Mouse (Mus musculus): ENCODE data around the gene Rdh16f1. TPM values are rescaled to one million over a fixed set of nuclear protein-coding genes. Genes with fewer than 3 reads are reported as not detected.
"Not testable (repeated sequence)": the region's sequence is repeated elsewhere in the genome, so short reads cannot be mapped to it uniquely, and the experiment has no call there.

The Rdh16f1 gene
- polyA plus RNA-seq, 1 experiment from 2014 or later, result not detected

GRCm38 (mm10) chr10:127755246-127755645 is 4.3 kb upstream of the Rdh16f1 start:
- Histone ChIP-seq H3K27ac (replicated peaks; ENCODE audit: low read depth, low read length) (no peak overlapping the region), H3K36me3 (ENCODE audit: control insufficient read depth, insufficient read depth, low read length) (no peaks in the 10 kb centered on the region), H3K9me3 (ENCODE audit: control insufficient read depth, low read length) (no peaks in the 10 kb centered on the region), H3K4me2 (ENCODE audit: low read length) (no peak overlapping the region), H3K4me3 (replicated peaks; ENCODE audit: low read depth, low read length) (no peak overlapping the region), H3K27me3 (ENCODE audit: control insufficient read depth, insufficient read depth, low read length) (no peaks in the 10 kb centered on the region), H3K4me1 (ENCODE audit: control insufficient read depth, insufficient read depth, low read length) (no peaks in the 10 kb centered on the region), H3K9ac (replicated peaks; ENCODE audit: low read length) (no peak overlapping the region)
- DNase-seq, result no peak
- WGBS, result 92% methylated on average over 3 of the region's 3 CpGs
- no peak for ATAC-seq (ENCODE audit: low FRiP score, low TSS enrichment)

GRCm38 (mm10) chr10:127755770-127756468 is 3.7 kb upstream of the Rdh16f1 start:
- Histone ChIP-seq H3K9me3 (ENCODE audit: control insufficient read depth, low read length) (no peaks in the 10 kb centered on the region), H3K4me3 (replicated peaks; ENCODE audit: low read depth, low read length) (no peak overlapping the region)

GRCm38 (mm10) chr10:127762926-127763325 is 3.3 kb downstream of the Rdh16f1 start:
- not testable (repeated sequence) for H3K36me3 ChIP-seq (ENCODE audit: control insufficient read depth, insufficient read depth, low read length); H3K27ac ChIP-seq (replicated peaks; ENCODE audit: low read depth, low read length); H3K9me3 ChIP-seq (ENCODE audit: control insufficient read depth, low read length); ATAC-seq (ENCODE audit: low FRiP score, low TSS enrichment); H3K4me1 ChIP-seq (ENCODE audit: control insufficient read depth, insufficient read depth, low read length); H3K9ac ChIP-seq (replicated peaks; ENCODE audit: low read length); H3K27me3 ChIP-seq (ENCODE audit: control insufficient read depth, insufficient read depth, low read length); DNase-seq; H3K4me3 ChIP-seq (replicated peaks; ENCODE audit: low read depth, low read length); H3K4me2 ChIP-seq (ENCODE audit: low read length)
- 86% methylated on average over 10 of the region's 10 CpGs for WGBS

More at GRCm38 (mm10) chr10:127755770-127756468, 3.7 kb upstream of the Rdh16f1 start:
- DNase-seq (no peak), ATAC-seq (ENCODE audit: low FRiP score, low TSS enrichment) (no peak)
- H3K27me3 ChIP-seq (ENCODE audit: control insufficient read depth, insufficient read depth, low read length), result no peaks in the 10 kb centered on the region
- no peaks in the 10 kb centered on the region for H3K36me3 ChIP-seq (ENCODE audit: control insufficient read depth, insufficient read depth, low read length)
- no peak overlapping the region for H3K9ac ChIP-seq (replicated peaks; ENCODE audit: low read length)
- no peaks in the 10 kb centered on the region for H3K4me1 ChIP-seq (ENCODE audit: control insufficient read depth, insufficient read depth, low read length)
- H3K27ac ChIP-seq (replicated peaks; ENCODE audit: low read depth, low read length), result no peak overlapping the region
- WGBS, result 56% methylated on average over 18 of the region's 18 CpGs
- H3K4me2 ChIP-seq (ENCODE audit: low read length), result peak overlapping the region; percentile 28

- Histone ChIP-seq H3K4me2 (ENCODE audit: low read length) (no peak overlapping the region), H3K36me3 (ENCODE audit: control insufficient read depth, insufficient read depth, low read length) (no peaks in the 10 kb centered on the region), H3K4me1 (ENCODE audit: control insufficient read depth, insufficient read depth, low read length) (no peaks in the 10 kb centered on the region), H3K27me3 (ENCODE audit: control insufficient read depth, insufficient read depth, low read length) (no peaks in the 10 kb centered on the region), H3K27ac (replicated peaks; ENCODE audit: low read depth, low read length) (no peak overlapping the region), H3K9me3 (ENCODE audit: control insufficient read depth, low read length) (no peaks in the 10 kb centered on the region), H3K4me3 (replicated peaks; ENCODE audit: low read depth, low read length) (no peak overlapping the region), H3K9ac (replicated peaks; ENCODE audit: low read length) (no peak overlapping the region)
- 79% methylated on average over 12 of the region's 12 CpGs for WGBS
- ATAC-seq (ENCODE audit: low FRiP score, low TSS enrichment) (no peak), DNase-seq (no peak)
Measured at GRCm38 (mm10) chr10:127763914-127764680, 4.5 kb downstream of the Rdh16f1 start.

GRCm38 (mm10) chr10:127766564-127766963 is 7.0 kb downstream of the Rdh16f1 start:
- H3K9ac ChIP-seq (replicated peaks; ENCODE audit: low read length), result no peak overlapping the region
- no peaks in the 10 kb centered on the region for H3K9me3 ChIP-seq (ENCODE audit: control insufficient read depth, low read length)
- no peak overlapping the region for H3K4me2 ChIP-seq (ENCODE audit: low read length)
- no peaks in the 10 kb centered on the region for H3K27me3 ChIP-seq (ENCODE audit: control insufficient read depth, insufficient read depth, low read length)
- DNase-seq, result no peak
- H3K4me1 ChIP-seq (ENCODE audit: control insufficient read depth, insufficient read depth, low read length), result no peaks in the 10 kb centered on the region
- ATAC-seq (ENCODE audit: low FRiP score, low TSS enrichment), result no peak
- no peak overlapping the region for H3K4me3 ChIP-seq (replicated peaks; ENCODE audit: low read depth, low read length)
- H3K27ac ChIP-seq (replicated peaks; ENCODE audit: low read depth, low read length), result no peak overlapping the region
- no peaks in the 10 kb centered on the region for H3K36me3 ChIP-seq (ENCODE audit: control insufficient read depth, insufficient read depth, low read length)
- WGBS, result 100% methylated on average over 1 of the region's 1 CpGs

GRCm38 (mm10) chr10:127776011-127776410 is 16.4 kb downstream of the Rdh16f1 start, which contains the start of gene Rdh9:
TSS of gene Rdh9 (plus strand) at chr10:127776386.
- Histone ChIP-seq H3K4me3 (replicated peaks; ENCODE audit: low read depth, low read length) (no peak within 1 kb of the TSS), H3K27me3 (ENCODE audit: control insufficient read depth, insufficient read depth, low read length) (no peaks in the 10 kb centered on the region), H3K4me1 (ENCODE audit: control insufficient read depth, insufficient read depth, low read length) (no peaks in the 10 kb centered on the region), H3K27ac (replicated peaks; ENCODE audit: low read depth, low read length) (no peak within 1 kb of the TSS), H3K36me3 (ENCODE audit: control insufficient read depth, insufficient read depth, low read length) (no peaks in the 10 kb centered on the region), H3K4me2 (ENCODE audit: low read length) (no peak within 1 kb of the TSS), H3K9me3 (ENCODE audit: control insufficient read depth, low read length) (no peaks in the 10 kb centered on the region), H3K9ac (replicated peaks; ENCODE audit: low read length) (no peak within 1 kb of the TSS)
- 90% methylated on average over 2 of the region's 2 CpGs for WGBS
- DNase-seq, result no peak
- no peak for ATAC-seq (ENCODE audit: low FRiP score, low TSS enrichment)

- not testable (repeated sequence) for H3K4me2 ChIP-seq (ENCODE audit: low read length); DNase-seq; H3K36me3 ChIP-seq (ENCODE audit: control insufficient read depth, insufficient read depth, low read length); H3K4me3 ChIP-seq (replicated peaks; ENCODE audit: low read depth, low read length); H3K27me3 ChIP-seq (ENCODE audit: control insufficient read depth, insufficient read depth, low read length); ATAC-seq (ENCODE audit: low FRiP score, low TSS enrichment); H3K9me3 ChIP-seq (ENCODE audit: control insufficient read depth, low read length); H3K9ac ChIP-seq (replicated peaks; ENCODE audit: low read length); H3K27ac ChIP-seq (replicated peaks; ENCODE audit: low read depth, low read length); H3K4me1 ChIP-seq (ENCODE audit: control insufficient read depth, insufficient read depth, low read length)
- WGBS, result 95% methylated on average over 17 of the region's 17 CpGs
Measured at GRCm38 (mm10) chr10:127782321-127782720, 22.7 kb downstream of the Rdh16f1 start.

GRCm38 (mm10) chr10:127785411-127785810 is 25.8 kb downstream of the Rdh16f1 start:
- not testable (repeated sequence) for H3K4me3 ChIP-seq (replicated peaks; ENCODE audit: low read depth, low read length); H3K36me3 ChIP-seq (ENCODE audit: control insufficient read depth, insufficient read depth, low read length); H3K27me3 ChIP-seq (ENCODE audit: control insufficient read depth, insufficient read depth, low read length); ATAC-seq (ENCODE audit: low FRiP score, low TSS enrichment); H3K27ac ChIP-seq (replicated peaks; ENCODE audit: low read depth, low read length); H3K4me2 ChIP-seq (ENCODE audit: low read length); DNase-seq; H3K9me3 ChIP-seq (ENCODE audit: control insufficient read depth, low read length); H3K9ac ChIP-seq (replicated peaks; ENCODE audit: low read length); H3K4me1 ChIP-seq (ENCODE audit: control insufficient read depth, insufficient read depth, low read length)
- WGBS, result 85% methylated on average over 1 of the region's 1 CpGs

GRCm38 (mm10) chr10:127799295-127799694 is 39.7 kb downstream of the Rdh16f1 start:
- no peak overlapping the region for H3K4me3 ChIP-seq (replicated peaks; ENCODE audit: low read depth, low read length)
- H3K9me3 ChIP-seq (ENCODE audit: control insufficient read depth, low read length), result no peaks in the 10 kb centered on the region
- DNase-seq (no peak), ATAC-seq (ENCODE audit: low FRiP score, low TSS enrichment) (no peak)
- no peak overlapping the region for H3K9ac ChIP-seq (replicated peaks; ENCODE audit: low read length)
- no peak overlapping the region for H3K27ac ChIP-seq (replicated peaks; ENCODE audit: low read depth, low read length)
- H3K36me3 ChIP-seq (ENCODE audit: control insufficient read depth, insufficient read depth, low read length), result no peaks in the 10 kb centered on the region
- no peaks in the 10 kb centered on the region for H3K4me1 ChIP-seq (ENCODE audit: control insufficient read depth, insufficient read depth, low read length)
- no peak overlapping the region for H3K4me2 ChIP-seq (ENCODE audit: low read length)
- 75% methylated on average over 1 of the region's 1 CpGs for WGBS
- no peaks in the 10 kb centered on the region for H3K27me3 ChIP-seq (ENCODE audit: control insufficient read depth, insufficient read depth, low read length)
